ENCODE assay signal across 9 mouse cellular contexts in the genomic region with DNA sequence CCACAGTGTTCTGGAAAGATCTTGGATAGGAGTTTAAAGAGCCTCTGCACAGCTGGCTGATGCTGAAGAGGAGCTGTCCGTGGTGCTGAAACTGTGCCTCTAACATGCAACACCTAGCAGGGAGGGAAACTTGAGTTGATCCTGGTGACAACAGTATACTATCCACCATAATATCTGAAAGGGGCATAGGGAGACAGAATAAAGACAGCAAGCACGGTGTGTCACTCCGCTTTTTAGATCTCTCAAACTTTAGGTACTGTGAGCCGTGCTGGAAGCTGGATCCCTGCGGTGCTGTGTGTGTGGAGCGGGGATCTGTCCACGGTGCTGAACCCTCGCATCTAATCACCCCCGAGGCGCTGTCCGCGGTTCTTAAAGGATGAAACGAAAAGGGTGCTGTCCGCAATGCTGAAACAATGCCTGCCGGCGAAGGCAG. TPM values are rescaled to one million over a fixed set of nuclear protein-coding genes. Genes with fewer than 3 reads are reported as not detected.
DNase-seq lines count a peak whose midpoint lies in the region; ATAC-seq lines count a peak whose summit lies in the region.
"Had no signal": no experiment of that assay in that cellular context is flagged by ENCODE, and none has a peak within 500 bp of the region (broad histone marks: within the 10 kb centered on the region; RNA-seq: fewer than 3 reads in every experiment).

No protein-coding gene starts in this region.

- peak overlapping the region; percentile 70 for H3K4me2 ChIP-seq in hindbrain, embryonic 13.5 days
- H3K4me2 ChIP-seq in midbrain, embryonic 12.5 days (replicated peaks), result peak overlapping the region; percentile 64
- H3K4me2 ChIP-seq: heart, embryonic 13.5 days had no signal

- peaks cover 77% of the 10 kb centered on the region for H3K4me1 ChIP-seq in hindbrain, embryonic 13.5 days (replicated peaks)
- H3K4me1 ChIP-seq in midbrain, embryonic 12.5 days, result 0 out of 2 replicates have a peak, but pooled peaks cover 17% of the 10 kb centered on the region

- H3K9me3 ChIP-seq in hindbrain, embryonic 13.5 days, result no peaks in the 10 kb centered on the region
- H3K9me3 ChIP-seq in midbrain, embryonic 12.5 days, result no peaks in the 10 kb centered on the region
- H3K9me3 ChIP-seq: heart, embryonic 13.5 days had no signal

- peaks cover 52% of the 10 kb centered on the region for H3K27me3 ChIP-seq in hindbrain, embryonic 13.5 days
- H3K27me3 ChIP-seq in midbrain, embryonic 12.5 days, result peaks cover 61% of the 10 kb centered on the region

- peak overlapping the region; percentile 47; the same call in 1 of the 2 replicates for H3K9ac ChIP-seq in hindbrain, embryonic 13.5 days
- H3K9ac ChIP-seq in midbrain, embryonic 12.5 days (replicated peaks), result no peak overlapping the region
- H3K9ac ChIP-seq: heart, embryonic 13.5 days had no signal

- ATAC-seq in hindbrain, embryonic 13.5 days (ENCODE audit: low FRiP score), result no peak
- ATAC-seq in midbrain, embryonic 12.5 days (ENCODE audit: low FRiP score, low read depth), result no peak

- DNase-seq in MEL-GATA-1-ER (ENCODE audit: extremely low read depth, low read depth), result peak; percentile 47
- peak; percentile 87 to 89 for DNase-seq in adrenal gland, postnatal 36 days
- peak; percentile 73 for DNase-seq in gastrocnemius, adult 18-20 months (ENCODE audit: low spot score)
- DNase-seq in layer of hippocampus, postnatal 36 days, result peak; percentile 40 to 49
- peak; percentile 15 to 32 for DNase-seq in spleen, postnatal 36 days (ENCODE audit: low spot score in 2 of 2)
- DNase-seq in left cerebral cortex, adult 8-10 months (ENCODE audit: low spot score in 2 of 2), result no peak

- under 1% methylated on average over 16 of the region's 16 CpGs for WGBS in hindbrain, embryonic 13.5 days
- 1% methylated on average over 16 of the region's 16 CpGs for WGBS in midbrain, embryonic 12.5 days

- H3K4me3 ChIP-seq in hindbrain, embryonic 13.5 days, result peak overlapping the region; percentile 69
- peak overlapping the region; percentile 52; the same call in 1 of the 2 replicates for H3K4me3 ChIP-seq in midbrain, embryonic 12.5 days
- H3K4me3 ChIP-seq: heart, embryonic 13.5 days had no signal

- no peaks in the 10 kb centered on the region for H3K36me3 ChIP-seq in hindbrain, embryonic 13.5 days
- no peaks in the 10 kb centered on the region for H3K36me3 ChIP-seq in midbrain, embryonic 12.5 days
- H3K36me3 ChIP-seq: heart, embryonic 13.5 days had no signal

- H3K27ac ChIP-seq in hindbrain, embryonic 13.5 days, result no peak overlapping the region
- no peak overlapping the region for H3K27ac ChIP-seq in midbrain, embryonic 12.5 days (replicated peaks)
- H3K27ac ChIP-seq: heart, embryonic 13.5 days had no signal

RNA-seq across cellular contexts. Expression of gene Vstm2l, which starts 1.2 kb away (rescaled TPM):
- 1 to 10 TPM; 1.6 to 1.8 TPM for total RNA-seq in adrenal gland, postnatal 36 days (2021)
- not detected for total RNA-seq in gastrocnemius, adult 18-20 months (2021)
- polyA plus RNA-seq in hindbrain, embryonic 13.5 days (2015; fragmentation: Nextera tagmentation; extraction: Ambion mirVana), result 16.9 and 21.6 TPM in 2 replicates
- 100 to 1,000 TPM; 111 to 124 TPM for total RNA-seq in layer of hippocampus, postnatal 36 days (2021)
- 8.9 and 9.3 TPM in 2 replicates for polyA plus RNA-seq in midbrain, embryonic 12.5 days (2016; fragmentation: Nextera tagmentation; extraction: Ambion mirVana)
- 100 to 1,000 TPM; 131 to 164 (median 153) TPM for total RNA-seq in left cerebral cortex, adult 8-10 months (2022)
- polyA plus RNA-seq: heart, embryonic 13.5 days had no signal

Comparison
In these comparisons a context has a peak if more than half of its experiments do, and no peak if none do; other contexts are left out.
1. DNase-seq: peak in MEL-GATA-1-ER (single experiment), adrenal gland, postnatal 36 days (2 of 2), gastrocnemius, adult 18-20 months (single experiment), layer of hippocampus, postnatal 36 days (2 of 2) and spleen, postnatal 36 days (2 of 2); none in left cerebral cortex, adult 8-10 months (0 of 2).
2. RNA of gene Vstm2l, which starts 1.2 kb away (total RNA-seq): 131 to 164 TPM in left cerebral cortex, adult 8-10 months and 111 to 124 TPM in layer of hippocampus, postnatal 36 days; 1.6 to 1.8 TPM in adrenal gland, postnatal 36 days and not detected in gastrocnemius, adult 18-20 months; every median in the first group is over 10 times any median in the second.